8 mouse cellular contexts compared by ENCODE assay signal in the genomic region with DNA sequence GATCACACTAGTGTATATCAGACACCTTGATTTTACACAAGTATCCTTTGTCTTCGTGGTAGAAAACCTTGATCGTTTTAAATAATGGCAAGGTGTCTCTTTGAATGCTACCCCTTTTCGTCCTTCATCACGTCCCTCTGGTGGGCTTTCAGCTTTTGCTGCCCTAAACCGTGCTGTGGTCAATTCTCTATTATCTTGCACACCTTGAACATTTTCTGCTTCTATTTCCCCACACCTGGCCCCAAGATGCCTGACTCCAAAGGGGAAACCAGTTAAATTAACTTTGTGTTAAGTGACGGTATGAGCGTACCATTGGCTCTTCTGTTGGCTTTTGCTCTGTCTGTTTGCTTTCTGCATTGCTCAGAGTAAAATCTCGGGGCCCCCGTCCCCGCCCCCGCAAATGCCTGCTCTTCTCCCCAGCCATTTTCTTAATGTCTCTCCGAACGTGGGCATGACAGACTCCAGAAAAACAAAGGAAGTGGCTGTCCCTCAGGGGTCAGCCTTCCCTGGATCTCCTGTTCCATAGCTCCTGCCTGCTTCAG.
A peak's percentile ranks its signal among the peaks of the same experiment; 100 is the strongest.
DNase-seq lines count a peak whose midpoint lies in the region; ATAC-seq and TF ChIP-seq lines count a peak whose summit lies in the region.

No protein-coding gene starts in this region.

- H3K36me3 ChIP-seq in lung, embryonic 14.5 days (ENCODE audit: insufficient read depth): no peaks in the 10 kb centered on the region
- H3K36me3 ChIP-seq in embryonic facial prominence, embryonic 14.5 days (ENCODE audit: control insufficient read depth, insufficient read depth, low read length): no peaks in the 10 kb centered on the region
- H3K36me3 ChIP-seq in intestine, embryonic 16.5 days (ENCODE audit: control insufficient read depth, insufficient read depth, low read length): no peaks in the 10 kb centered on the region
- no peaks in the 10 kb centered on the region for H3K36me3 ChIP-seq in neural tube, embryonic 13.5 days

- no peak overlapping the region for H3K4me3 ChIP-seq in lung, embryonic 14.5 days (ENCODE audit: low read depth, low read length)
- H3K4me3 ChIP-seq in embryonic facial prominence, embryonic 14.5 days (ENCODE audit: low read depth, low read length): no peak overlapping the region
- peak overlapping the region; percentile 7; the same call in 1 of the 2 replicates for H3K4me3 ChIP-seq in intestine, embryonic 16.5 days (ENCODE audit: low read length)
- H3K4me3 ChIP-seq in neural tube, embryonic 13.5 days: no peak overlapping the region

- whole genome bisulfite sequencing in lung, embryonic 14.5 days: 12% methylated on average over 13 of the region's 13 CpGs
- WGBS in embryonic facial prominence, embryonic 14.5 days: 10% methylated on average over 13 of the region's 13 CpGs
- WGBS in intestine, embryonic 16.5 days: 20% methylated on average over 13 of the region's 13 CpGs
- 16% methylated on average over 13 of the region's 13 CpGs for WGBS in neural tube, embryonic 13.5 days

- ATAC-seq in lung, embryonic 14.5 days (ENCODE audit: insufficient read depth): no peak
- ATAC-seq in embryonic facial prominence, embryonic 14.5 days (ENCODE audit: low read depth): no peak
- ATAC-seq in intestine, embryonic 16.5 days: no peak
- no peak for ATAC-seq in neural tube, embryonic 13.5 days (ENCODE audit: low read depth)

- peaks cover 30% of the 10 kb centered on the region for H3K4me1 ChIP-seq in lung, embryonic 14.5 days (ENCODE audit: insufficient read depth)
- H3K4me1 ChIP-seq in embryonic facial prominence, embryonic 14.5 days (ENCODE audit: control insufficient read depth, insufficient read depth, low read length): peaks cover 15% of the 10 kb centered on the region
- H3K4me1 ChIP-seq in intestine, embryonic 16.5 days (ENCODE audit: control insufficient read depth, insufficient read depth, low read length): peaks cover 34% of the 10 kb centered on the region
- peaks cover 65% of the 10 kb centered on the region for H3K4me1 ChIP-seq in neural tube, embryonic 13.5 days (replicated peaks)

- H3K27ac ChIP-seq in lung, embryonic 14.5 days (ENCODE audit: low read depth): peak overlapping the region; percentile 85
- H3K27ac ChIP-seq in embryonic facial prominence, embryonic 14.5 days (replicated peaks; ENCODE audit: low read depth, low read length): peak overlapping the region; percentile 6
- peak overlapping the region; percentile 23; the same call in 1 of the 2 replicates for H3K27ac ChIP-seq in intestine, embryonic 16.5 days (ENCODE audit: low read length)
- peak overlapping the region; percentile 81 for H3K27ac ChIP-seq in neural tube, embryonic 13.5 days (replicated peaks)

- H3K9me3 ChIP-seq in lung, embryonic 14.5 days (ENCODE audit: low read depth, low read length): no peaks in the 10 kb centered on the region
- no peaks in the 10 kb centered on the region for H3K9me3 ChIP-seq in embryonic facial prominence, embryonic 14.5 days (ENCODE audit: control insufficient read depth, low read length)
- no peaks in the 10 kb centered on the region for H3K9me3 ChIP-seq in intestine, embryonic 16.5 days (ENCODE audit: control insufficient read depth, low read length)
- no peaks in the 10 kb centered on the region for H3K9me3 ChIP-seq in neural tube, embryonic 13.5 days

- intact Hi-C loops in left cerebral cortex, postnatal 10 days (cut with DNase I): no loop called here

- H3K27me3 ChIP-seq in lung, embryonic 14.5 days (ENCODE audit: insufficient read depth, low read length): no peaks in the 10 kb centered on the region
- no peaks in the 10 kb centered on the region for H3K27me3 ChIP-seq in embryonic facial prominence, embryonic 14.5 days (replicated peaks; ENCODE audit: control insufficient read depth, insufficient read depth, low read length)
- H3K27me3 ChIP-seq in intestine, embryonic 16.5 days (replicated peaks; ENCODE audit: control insufficient read depth, insufficient read depth, low read length): no peaks in the 10 kb centered on the region
- no peaks in the 10 kb centered on the region for H3K27me3 ChIP-seq in neural tube, embryonic 13.5 days

- DNase-seq in lung, embryonic 14.5 days: peak; percentile 21
- DNase-seq in lung, postnatal 25 days (ENCODE audit: low spot score): no peak
- DNase-seq in embryonic facial prominence, embryonic 14.5 days (ENCODE audit: low spot score): no peak
- no peak for DNase-seq in cerebellum, postnatal 14 days
- DNase-seq in left cerebral cortex, postnatal 10 days (ENCODE audit: extremely low spot score in 1 of 2, low spot score in 2 of 2): no peak
- no peak for DNase-seq in kidney, adult 8-10 months

- H3K4me2 ChIP-seq in lung, embryonic 14.5 days: peak overlapping the region; percentile 51
- H3K4me2 ChIP-seq in embryonic facial prominence, embryonic 14.5 days (ENCODE audit: low read depth, low read length): peak overlapping the region; percentile 48
- peak overlapping the region; percentile 38 for H3K4me2 ChIP-seq in intestine, embryonic 16.5 days (ENCODE audit: low read depth, low read length)
- peak overlapping the region; percentile 60 for H3K4me2 ChIP-seq in neural tube, embryonic 13.5 days

- 0 out of 2 replicates have a peak overlapping the region, but pooled peaks have one; percentile 41 for H3K9ac ChIP-seq in lung, embryonic 14.5 days
- no peak overlapping the region; the same call in 1 of the 2 replicates for H3K9ac ChIP-seq in embryonic facial prominence, embryonic 14.5 days (ENCODE audit: low read depth, low read length)
- H3K9ac ChIP-seq in intestine, embryonic 16.5 days (ENCODE audit: low read depth, low read length): peak overlapping the region; percentile 44
- 0 out of 2 replicates have a peak overlapping the region, but pooled peaks have one; percentile 41 for H3K9ac ChIP-seq in neural tube, embryonic 13.5 days

- no peak for TF ChIP-seq CTCF in lung, embryonic 14.5 days (IDR thresholded peaks at IDR 0.05; ENCODE audit: low read depth)

Comparison
In these comparisons a context has a peak if more than half of its experiments do, and no peak if none do; other contexts are left out.
1. H3K27ac ChIP-seq: peak in every context shown above with its lines; median percentile 85 in lung, embryonic 14.5 days; 81 in neural tube, embryonic 13.5 days; 23 in intestine, embryonic 16.5 days; 6 in embryonic facial prominence, embryonic 14.5 days.